In genomic region chr1:77503711-77504181, GRCm38 (mm10) we compare ENCODE assay signal across 8 mouse cellular contexts. TPM values are rescaled to one million over a fixed set of nuclear protein-coding genes. Genes with fewer than 3 reads are reported as not detected.
A peak's percentile ranks its signal among the peaks of the same experiment; 100 is the strongest.
DNase-seq lines count a peak whose midpoint lies in the region; ATAC-seq and TF ChIP-seq lines count a peak whose summit lies in the region.

No protein-coding gene starts in this region.

- intact Hi-C loops in left cerebral cortex, postnatal 25 days (cut with DNase I) = no loop called here

- no peak overlapping the region for H3K9ac ChIP-seq in stomach, postnatal 0 days (ENCODE audit: low read length)
- no peak overlapping the region for H3K9ac ChIP-seq in intestine, postnatal 0 days (ENCODE audit: low read depth, low read length)

- no peak for ATAC-seq in stomach, postnatal 0 days (ENCODE audit: low FRiP score, low TSS enrichment)
- no peak for ATAC-seq in intestine, postnatal 0 days
- ATAC-seq in inflammation-experienced regulatory T-cells, adult 6 months = no peak

- H3K27me3 ChIP-seq in forebrain, embryonic 10.5 days (ENCODE audit: poor library complexity, severe bottlenecking) = peaks cover 45% of the 10 kb centered on the region
- no peaks in the 10 kb centered on the region for H3K27me3 ChIP-seq in stomach, postnatal 0 days (ENCODE audit: control insufficient read depth, insufficient read depth, low read length)
- H3K27me3 ChIP-seq in intestine, postnatal 0 days (replicated peaks; ENCODE audit: control insufficient read depth, insufficient read depth, low read length) = no peaks in the 10 kb centered on the region

- WGBS in forebrain, embryonic 10.5 days = 68% methylated on average over 8 of the region's 8 CpGs
- WGBS in stomach, postnatal 0 days = 71% methylated on average over 8 of the region's 8 CpGs
- 79% methylated on average over 8 of the region's 8 CpGs for WGBS in intestine, postnatal 0 days

- H3K4me3 ChIP-seq in forebrain, embryonic 10.5 days = peak overlapping the region; percentile 41
- H3K4me3 ChIP-seq in stomach, postnatal 0 days (ENCODE audit: low read depth, low read length) = no peak overlapping the region
- no peak overlapping the region for H3K4me3 ChIP-seq in intestine, postnatal 0 days (ENCODE audit: low read depth, low read length)

- H3K9me3 ChIP-seq in forebrain, embryonic 10.5 days = no peaks in the 10 kb centered on the region
- H3K9me3 ChIP-seq in stomach, postnatal 0 days (ENCODE audit: control insufficient read depth, low read length) = no peaks in the 10 kb centered on the region
- H3K9me3 ChIP-seq in intestine, postnatal 0 days (ENCODE audit: control insufficient read depth) = no peaks in the 10 kb centered on the region

- TF ChIP-seq EP300 in stomach, postnatal 0 days (optimal IDR thresholded peaks at IDR 0.05) = no peak

- H3K4me2 ChIP-seq in stomach, postnatal 0 days (replicated peaks; ENCODE audit: low read depth) = no peak overlapping the region
- no peak overlapping the region for H3K4me2 ChIP-seq in intestine, postnatal 0 days (replicated peaks; ENCODE audit: low read depth)

- H3K4me1 ChIP-seq in forebrain, embryonic 10.5 days = peaks cover 100% of the 10 kb centered on the region
- no peaks in the 10 kb centered on the region for H3K4me1 ChIP-seq in stomach, postnatal 0 days (replicated peaks; ENCODE audit: control insufficient read depth, insufficient read depth)
- H3K4me1 ChIP-seq in intestine, postnatal 0 days (replicated peaks; ENCODE audit: control insufficient read depth, insufficient read depth, low read length) = no peaks in the 10 kb centered on the region

- H3K36me3 ChIP-seq in forebrain, embryonic 10.5 days (replicated peaks) = peaks cover 72% of the 10 kb centered on the region
- no peaks in the 10 kb centered on the region for H3K36me3 ChIP-seq in stomach, postnatal 0 days (ENCODE audit: control insufficient read depth, insufficient read depth, low read length)
- no peaks in the 10 kb centered on the region for H3K36me3 ChIP-seq in intestine, postnatal 0 days (ENCODE audit: control insufficient read depth, insufficient read depth)

- 0 out of 2 replicates have a peak, but pooled peaks have one; percentile 8 for TF ChIP-seq CTCF in stomach, postnatal 0 days (IDR thresholded peaks at IDR 0.05; ENCODE audit: low read depth)
- TF ChIP-seq CTCF in intestine, postnatal 0 days (IDR thresholded peaks at IDR 0.05; ENCODE audit: low read depth) = no peak

- DNase-seq in right cerebral cortex, adult 18-20 months = peak; percentile 82
- DNase-seq in right cerebral cortex, postnatal 10 days (ENCODE audit: low spot score in 2 of 2) = no peak
- peak; percentile 14 for DNase-seq in forebrain, embryonic 10.5 days (ENCODE audit: extremely low spot score, low spot score)
- DNase-seq in left cerebral cortex, postnatal 25 days (ENCODE audit: low spot score in 2 of 2) = peak; percentile 62 to 87
- peak; percentile 19 for DNase-seq in stomach, postnatal 0 days (ENCODE audit: low spot score)
- DNase-seq in cerebellum, postnatal 36 days = no peak

- H3K27ac ChIP-seq in forebrain, embryonic 10.5 days = peak overlapping the region; percentile 22; the same call in 1 of the 2 replicates
- no peak overlapping the region for H3K27ac ChIP-seq in stomach, postnatal 0 days (replicated peaks)
- no peak overlapping the region for H3K27ac ChIP-seq in intestine, postnatal 0 days (ENCODE audit: low read depth, low read length)

RNA-seq across cellular contexts. Expression of gene Epha4, which starts 11.1 kb away (rescaled TPM):
- 22.9 and 25.9 TPM in 2 replicates for polyA plus RNA-seq in forebrain, embryonic 10.5 days (2016; fragmentation: Nextera tagmentation; extraction: Ambion mirVana)
- 100 to 1,000 TPM; 177 to 192 TPM for total RNA-seq in left cerebral cortex, postnatal 25 days (2021)
- polyA plus RNA-seq in stomach, postnatal 0 days (2015; fragmentation: Nextera tagmentation; extraction: Ambion mirVana) = 3.8 and 5.4 TPM in 2 replicates
- polyA plus RNA-seq in intestine, postnatal 0 days (2015; fragmentation: Nextera tagmentation; extraction: Ambion mirVana) = 1.5 and 2.1 TPM in 2 replicates
- polyA plus RNA-seq in inflammation-experienced regulatory T-cells, adult 6 months (2017; shearing (Covaris generic)) = under 1 TPM in 1 of 3 experiments, not detected in 2; 0.39 TPM

Comparison
In these comparisons a context has a peak if more than half of its experiments do, and no peak if none do; other contexts are left out.
1. DNase-seq: peak in right cerebral cortex, adult 18-20 months (single experiment), forebrain, embryonic 10.5 days (single experiment), left cerebral cortex, postnatal 25 days (2 of 2) and stomach, postnatal 0 days (single experiment); none in right cerebral cortex, postnatal 10 days (0 of 2) and cerebellum, postnatal 36 days (0 of 2).